8 mouse cellular contexts compared by ENCODE assay signal in the genomic region with DNA sequence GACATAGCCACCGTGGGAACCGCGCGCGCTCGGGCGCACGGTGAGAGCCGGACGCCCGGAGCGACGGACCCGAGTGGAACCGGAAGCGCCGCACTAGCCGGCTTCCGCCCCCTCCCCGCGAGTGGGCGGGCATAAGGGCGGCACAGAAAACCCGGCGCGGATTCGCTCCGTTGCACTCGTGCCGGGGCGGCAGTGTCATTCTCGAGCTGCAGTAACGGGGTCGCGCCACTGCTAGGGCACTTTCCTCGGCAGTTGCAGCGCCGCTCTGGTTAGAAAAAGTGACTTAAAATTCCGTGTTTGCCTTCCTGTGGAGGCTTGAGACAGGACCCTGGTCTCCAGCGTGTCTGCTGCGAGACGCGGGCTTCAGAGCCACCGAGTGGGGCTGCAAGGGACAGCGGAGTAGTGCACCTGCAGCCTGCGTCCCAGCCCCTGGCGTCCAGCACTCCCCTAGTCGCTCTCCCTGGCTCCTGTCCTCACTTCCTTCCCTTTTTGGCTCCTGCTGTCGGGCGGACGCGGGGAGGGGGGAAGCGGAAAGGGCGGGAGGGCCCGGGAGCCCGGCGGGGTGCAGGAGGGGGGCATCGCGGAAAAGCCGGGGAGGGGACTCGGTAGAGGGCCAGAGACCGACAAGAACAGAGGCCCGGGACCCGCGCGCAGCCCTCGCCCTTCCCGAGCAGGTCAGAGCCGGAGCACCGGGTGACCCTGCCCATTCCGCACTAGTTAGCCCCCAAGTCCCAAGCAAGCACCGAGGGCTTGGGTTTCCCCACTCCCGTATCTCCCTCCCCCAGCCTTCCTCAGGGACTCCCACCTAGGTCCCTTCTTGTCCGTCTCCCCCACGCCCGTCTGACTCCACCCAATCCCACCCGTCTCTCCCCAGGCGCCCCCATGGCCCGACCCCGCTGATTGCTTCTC. TPM values are rescaled to one million over a fixed set of nuclear protein-coding genes. Genes with fewer than 3 reads are reported as not detected.
DNase-seq lines count a peak whose midpoint lies in the region; ATAC-seq and TF ChIP-seq lines count a peak whose summit lies in the region.

A gene (plus strand): TSS at position 173 of the 909 bp plus-strand sequence.

- H3K27ac ChIP-seq in cerebellum, adult 2 months (ENCODE audit: insufficient read depth, low read length) = peak within 1 kb of the TSS; percentile 99
- H3K27ac ChIP-seq in layer of hippocampus, adult 2 months = peak within 1 kb of the TSS; percentile 96
- H3K27ac ChIP-seq in lung, embryonic 14.5 days (ENCODE audit: low read depth) = peak within 1 kb of the TSS; percentile 95

- H3K4me2 ChIP-seq in lung, embryonic 14.5 days = peak within 1 kb of the TSS; percentile 99

- under 1% methylated on average over 72 of the region's 80 CpGs for WGBS in cerebellum, adult 2 months
- WGBS in lung, embryonic 14.5 days = under 1% methylated on average over 75 of the region's 80 CpGs

- DNase-seq in MEL-GATA-1-ER (ENCODE audit: extremely low read depth, low read depth) = peak; percentile 70
- peak; percentile 94 to 97 for DNase-seq in cerebellum, adult 2 months
- peak; percentile 94 for DNase-seq in forelimb bud, embryonic 11.5 days (ENCODE audit: low read depth, low spot score)
- peak; percentile 97 for DNase-seq in heart, postnatal 4 days
- peak; percentile 91 to 95 for DNase-seq in layer of hippocampus, adult 2 months (ENCODE audit: low spot score in 2 of 2)
- peak; percentile 97 for DNase-seq in lung, embryonic 14.5 days
- peak; percentile 93 for DNase-seq in testis, postnatal 14 days (ENCODE audit: low spot score)

- TF ChIP-seq POLR2A in cerebellum, adult 2 months (IDR thresholded peaks at IDR 0.05; ENCODE audit: borderline replicate concordance, insufficient read depth, low read length) = peak; percentile 76; the same call in 1 of the 2 replicates

- peak within 1 kb of the TSS; percentile 81 for H3K9ac ChIP-seq in lung, embryonic 14.5 days

- ATAC-seq in lung, embryonic 14.5 days (ENCODE audit: insufficient read depth) = peak; percentile 85
- peak; percentile 55 for ATAC-seq in neutrophil, adult 5-6 weeks (ENCODE audit: extremely low read depth, insufficient number of reproducible peaks, low FRiP score, poor library complexity, severe bottlenecking)

- peaks cover 5% of the 10 kb centered on the region; the same call in 1 of the 2 replicates for H3K4me1 ChIP-seq in cerebellum, adult 2 months (ENCODE audit: control insufficient read depth, insufficient read depth, low read length)
- no peaks in the 10 kb centered on the region for H3K4me1 ChIP-seq in lung, embryonic 14.5 days (ENCODE audit: insufficient read depth)

- no peaks in the 10 kb centered on the region for H3K27me3 ChIP-seq in cerebellum, adult 2 months (ENCODE audit: control insufficient read depth, insufficient read depth, low read length)
- no peaks in the 10 kb centered on the region for H3K27me3 ChIP-seq in lung, embryonic 14.5 days (ENCODE audit: insufficient read depth, low read length)

- TF ChIP-seq CTCF in cerebellum, adult 2 months (IDR thresholded peaks at IDR 0.05; ENCODE audit: borderline replicate concordance, insufficient read depth, low read depth, low read length) = peak; percentile 19; the same call in 1 of the 2 replicates
- TF ChIP-seq CTCF in layer of hippocampus, adult 2 months (conservative IDR thresholded peaks at IDR 0.05) = peak; percentile 70
- peak; percentile 57 for TF ChIP-seq CTCF in lung, embryonic 14.5 days (IDR thresholded peaks at IDR 0.05; ENCODE audit: low read depth)

- H3K9me3 ChIP-seq in lung, embryonic 14.5 days (ENCODE audit: low read depth, low read length) = no peaks in the 10 kb centered on the region

- peaks cover 22% of the 10 kb centered on the region; the same call in 1 of the 2 replicates for H3K36me3 ChIP-seq in lung, embryonic 14.5 days (ENCODE audit: insufficient read depth)

- H3K4me3 ChIP-seq in cerebellum, adult 2 months (replicated peaks; ENCODE audit: insufficient read depth, low read depth, low read length) = peak within 1 kb of the TSS; percentile 94
- H3K4me3 ChIP-seq in layer of hippocampus, adult 2 months = peak within 1 kb of the TSS; percentile 77
- H3K4me3 ChIP-seq in lung, embryonic 14.5 days (ENCODE audit: low read depth, low read length) = peak within 1 kb of the TSS; percentile 83

RNA-seq across cellular contexts. Expression of the gene that starts here (rescaled TPM):
- polyA plus RNA-seq in cerebellum, adult 2 months (2012; rRNA removed) = 171 and 183 TPM in 2 replicates
- total RNA-seq in heart, postnatal 4 days (2021) = 10 to 100 TPM; 56.5 to 58.1 TPM
- 10 to 100 TPM; 68.9 to 76.4 TPM for total RNA-seq in layer of hippocampus, adult 2 months (2021)
- polyA plus RNA-seq in lung, embryonic 14.5 days (2014; fragmentation: Nextera tagmentation; extraction: Ambion mirVana) = 38.2 and 49.1 TPM in 2 replicates
- 146 and 180 TPM in 2 replicates for total RNA-seq in neutrophil, adult 5-6 weeks (2017)

Comparison
In these comparisons a context has a peak if more than half of its experiments do, and no peak if none do; other contexts are left out.
1. Peak in every context shown above with its lines: DNase-seq, ATAC-seq, H3K4me3 ChIP-seq and H3K27ac ChIP-seq.
2. CTCF ChIP-seq: peak in every context shown above with its lines; median percentile 70 in layer of hippocampus, adult 2 months; 57 in lung, embryonic 14.5 days; 19 in cerebellum, adult 2 months.